Mouse (Mus musculus) spleen, adult 2 months (tissue): ENCODE data around the gene Ccdc151.

Experiments
- CTCF ChIP-seq: fragments of 200-500 bp; IDR thresholded peaks from 2 replicates; pipeline ENCODE4 v1.5.1; 2011; ENCODE audit warnings: mild to moderate bottlenecking, inconsistent platforms; ENCODE audit not compliant: insufficient read depth, insufficient read length, insufficient replicate concordance; ENCODE audit errors: extremely low read depth
- POLR2A ChIP-seq: fragments of 200-500 bp; IDR thresholded peaks from 2 replicates; pipeline ENCODE4 v1.6.1; 2011; ENCODE audit warnings: low read depth, low read length, inconsistent platforms

- TF ChIP-seq CTCF (no peak), POLR2A (no peak)
Observed at GRCm38 (mm10) chr9:21948790-21949189, 53.6 kb downstream of the Ccdc151 start.
